Mouse (Mus musculus) adrenal gland, postnatal 14 days (tissue): ENCODE data around the gene Rps6ka2. TPM values are rescaled to one million over a fixed set of nuclear protein-coding genes. Genes with fewer than 3 reads are reported as not detected.

Source experiments
- DNase-seq: peaks from one replicate; pipeline ENCODE4 v3.0.0; 2021; ENCODE audit warnings: mixed read lengths
- total RNA-seq: library from RNA; stranded (reverse); gene quantifications from 2 replicates; pipeline ENCODE4 v1.2.3, GENCODE M21; 2021

Rps6ka2 gene
- total RNA-seq, 1 experiment from 2014 or later = 11.4 TPM

- no peak for DNase-seq
Measured at GRCm38 (mm10) chr17:7221310-7221709, 51.4 kb downstream of the Rps6ka2 start.

- DNase-seq = no peak
Measured at GRCm38 (mm10) chr17:7222198-7222597, 52.3 kb downstream of the Rps6ka2 start.

GRCm38 (mm10) chr17:7228545-7228944, 58.6 kb downstream of the Rps6ka2 start:
- DNase-seq = no peak

GRCm38 (mm10) chr17:7231312-7231711, 61.4 kb downstream of the Rps6ka2 start:
- no peak for DNase-seq

GRCm38 (mm10) chr17:7231790-7232189, 61.9 kb downstream of the Rps6ka2 start:
- DNase-seq = no peak

GRCm38 (mm10) chr17:7232400-7232799, 62.5 kb downstream of the Rps6ka2 start:
- no peak for DNase-seq

GRCm38 (mm10) chr17:7233197-7233596, 63.3 kb downstream of the Rps6ka2 start:
- DNase-seq = no peak

- no peak for DNase-seq
Measured at GRCm38 (mm10) chr17:7237706-7238105, 67.8 kb downstream of the Rps6ka2 start.

- no peak for DNase-seq
Measured at GRCm38 (mm10) chr17:7238766-7239165, 68.9 kb downstream of the Rps6ka2 start.

GRCm38 (mm10) chr17:7240526-7240925, 70.6 kb downstream of the Rps6ka2 start:
- DNase-seq = no peak

- no peak for DNase-seq
Measured at GRCm38 (mm10) chr17:7245078-7245477, 75.2 kb downstream of the Rps6ka2 start.

- DNase-seq = no peak
Measured at GRCm38 (mm10) chr17:7246893-7247556, 77.1 kb downstream of the Rps6ka2 start.

GRCm38 (mm10) chr17:7250373-7250772, 80.5 kb downstream of the Rps6ka2 start:
- no peak for DNase-seq

GRCm38 (mm10) chr17:7257208-7257607, 87.3 kb downstream of the Rps6ka2 start:
- no peak for DNase-seq

- DNase-seq = no peak
Measured at GRCm38 (mm10) chr17:7258748-7259359, 88.9 kb downstream of the Rps6ka2 start.

- no peak for DNase-seq
Measured at GRCm38 (mm10) chr17:7260360-7260759, 90.4 kb downstream of the Rps6ka2 start.

- DNase-seq = no peak
Measured at GRCm38 (mm10) chr17:7262056-7262455, 92.1 kb downstream of the Rps6ka2 start.

GRCm38 (mm10) chr17:7262620-7263019, 92.7 kb downstream of the Rps6ka2 start:
- DNase-seq = no peak

GRCm38 (mm10) chr17:7264610-7265009, 94.7 kb downstream of the Rps6ka2 start:
- no peak for DNase-seq

- no peak for DNase-seq
Measured at GRCm38 (mm10) chr17:7265291-7265690, 95.4 kb downstream of the Rps6ka2 start.

GRCm38 (mm10) chr17:7265705-7266368, 95.9 kb downstream of the Rps6ka2 start:
- no peak for DNase-seq

- DNase-seq = no peak
Measured at GRCm38 (mm10) chr17:7267843-7268242, 97.9 kb downstream of the Rps6ka2 start.

GRCm38 (mm10) chr17:7269151-7269806, 99.4 kb downstream of the Rps6ka2 start:
- DNase-seq = no peak
